9 mouse cellular contexts compared by ENCODE assay signal in genomic region chr10:22150593-22150992, GRCm38 (mm10). TPM values are rescaled to one million over a fixed set of nuclear protein-coding genes. Genes with fewer than 3 reads are reported as not detected.
A peak's percentile ranks its signal among the peaks of the same experiment; 100 is the strongest.
DNase-seq lines count a peak whose midpoint lies in the region; ATAC-seq and TF ChIP-seq lines count a peak whose summit lies in the region.
"Had no signal": no experiment of that assay in that cellular context is flagged by ENCODE, and none has a peak within 500 bp of the region (broad histone marks: within the 10 kb centered on the region; RNA-seq: fewer than 3 reads in every experiment).

No protein-coding gene starts in this region.

- DNase-seq in lung, embryonic 14.5 days = peak; percentile 55
- DNase-seq in lung, adult 2 months = no peak
- DNase-seq in embryo, embryonic 9.5 days (ENCODE audit: extremely low spot score) = peak; percentile 35
- peak; percentile 96 for DNase-seq in midbrain, embryonic 11.5 days (ENCODE audit: low spot score, missing footprints)
- no peak for DNase-seq in right cerebral cortex, postnatal 36 days (ENCODE audit: low spot score in 2 of 2)
- DNase-seq in urinary bladder, postnatal 14 days (ENCODE audit: low spot score) = no peak
- DNase-seq in right cerebral cortex, postnatal 25 days = no peak

- H3K9me3 ChIP-seq in lung, embryonic 14.5 days (ENCODE audit: low read depth, low read length) = no peaks in the 10 kb centered on the region
- H3K9me3 ChIP-seq in hindbrain, embryonic 15.5 days = no peaks in the 10 kb centered on the region
- H3K9me3 ChIP-seq in midbrain, embryonic 11.5 days (ENCODE audit: control insufficient read depth, low read length) = no peaks in the 10 kb centered on the region

- H3K4me3 ChIP-seq in lung, embryonic 14.5 days (ENCODE audit: low read depth, low read length) = peak overlapping the region; percentile 70
- H3K4me3 ChIP-seq in lung, adult 2 months (replicated peaks; ENCODE audit: extremely low read depth, low read depth, low read length) = no peak overlapping the region
- peak overlapping the region; percentile 46; the same call in 1 of the 2 replicates for H3K4me3 ChIP-seq in hindbrain, embryonic 15.5 days
- H3K4me3 ChIP-seq in midbrain, embryonic 11.5 days (ENCODE audit: low read depth, low read length) = peak overlapping the region; percentile 68

- H3K27ac ChIP-seq in lung, embryonic 14.5 days (ENCODE audit: low read depth) = no peak overlapping the region
- no peak overlapping the region for H3K27ac ChIP-seq in hindbrain, embryonic 15.5 days (replicated peaks)
- no peak overlapping the region for H3K27ac ChIP-seq in midbrain, embryonic 11.5 days (ENCODE audit: low read depth, low read length)

- no peaks in the 10 kb centered on the region for H3K36me3 ChIP-seq in lung, embryonic 14.5 days (ENCODE audit: insufficient read depth)
- H3K36me3 ChIP-seq in hindbrain, embryonic 15.5 days = no peaks in the 10 kb centered on the region
- no peaks in the 10 kb centered on the region for H3K36me3 ChIP-seq in midbrain, embryonic 11.5 days (ENCODE audit: control insufficient read depth, insufficient read depth, low read length)

- ATAC-seq in lung, embryonic 14.5 days (ENCODE audit: insufficient read depth) = no peak
- no peak; the same call in 1 of the 2 replicates for ATAC-seq in hindbrain, embryonic 15.5 days (ENCODE audit: low FRiP score, low read depth)
- ATAC-seq in midbrain, embryonic 11.5 days (ENCODE audit: low FRiP score) = no peak

- no peak for TF ChIP-seq CTCF in lung, embryonic 14.5 days (IDR thresholded peaks at IDR 0.05; ENCODE audit: low read depth)
- no peak for TF ChIP-seq CTCF in lung, adult 2 months (IDR thresholded peaks at IDR 0.05; ENCODE audit: insufficient read depth, low read length)

- TF ChIP-seq POLR2A in lung, adult 2 months (IDR thresholded peaks at IDR 0.05; ENCODE audit: borderline replicate concordance, extremely low read depth, low read depth, low read length) = no peak

- peak overlapping the region; percentile 84 for H3K4me2 ChIP-seq in lung, embryonic 14.5 days
- H3K4me2 ChIP-seq in hindbrain, embryonic 15.5 days = peak overlapping the region; percentile 77
- peak overlapping the region; percentile 78 for H3K4me2 ChIP-seq in midbrain, embryonic 11.5 days

- peaks cover 51% of the 10 kb centered on the region for H3K27me3 ChIP-seq in lung, embryonic 14.5 days (ENCODE audit: insufficient read depth, low read length)
- H3K27me3 ChIP-seq in hindbrain, embryonic 15.5 days = peaks cover 32% of the 10 kb centered on the region
- peaks cover 35% of the 10 kb centered on the region for H3K27me3 ChIP-seq in midbrain, embryonic 11.5 days (ENCODE audit: control insufficient read depth, insufficient read depth, low read length)

- WGBS in lung, embryonic 14.5 days = under 1% methylated on average over 27 of the region's 27 CpGs
- under 1% methylated on average over 27 of the region's 27 CpGs for WGBS in lung, adult 2 months
- under 1% methylated on average over 27 of the region's 27 CpGs for WGBS in hindbrain, embryonic 15.5 days
- under 1% methylated on average over 27 of the region's 27 CpGs for WGBS in midbrain, embryonic 11.5 days

- H3K9ac ChIP-seq in lung, embryonic 14.5 days = no peak overlapping the region
- no peak overlapping the region for H3K9ac ChIP-seq in hindbrain, embryonic 15.5 days
- H3K9ac ChIP-seq in midbrain, embryonic 11.5 days (ENCODE audit: low read length) = no peak overlapping the region

- H3K4me1 ChIP-seq in lung, embryonic 14.5 days (ENCODE audit: insufficient read depth) = peaks cover 4% of the 10 kb centered on the region; the same call in 1 of the 2 replicates
- no peaks in the 10 kb centered on the region; the same call in 1 of the 2 replicates for H3K4me1 ChIP-seq in lung, adult 2 months (ENCODE audit: control insufficient read depth, insufficient read depth, low read length)
- H3K4me1 ChIP-seq in hindbrain, embryonic 15.5 days (replicated peaks) = peaks cover 28% of the 10 kb centered on the region
- peaks cover 10% of the 10 kb centered on the region; the same call in 1 of the 2 replicates for H3K4me1 ChIP-seq in midbrain, embryonic 11.5 days (ENCODE audit: control insufficient read depth, insufficient read depth, low read length)

RNA-seq across cellular contexts. Expression of gene E030030I06Rik, which starts 1.5 kb away (rescaled TPM):
- polyA plus RNA-seq in lung, embryonic 14.5 days (2014; fragmentation: Nextera tagmentation; extraction: Ambion mirVana) = 19.1 and 26.0 TPM in 2 replicates
- polyA plus RNA-seq in lung, adult 2 months (2012; rRNA removed) = 2.2 and 4.2 TPM in 2 replicates
- polyA plus RNA-seq in hindbrain, embryonic 15.5 days (2015; fragmentation: Nextera tagmentation; extraction: Ambion mirVana) = 3.4 and 4.7 TPM in 2 replicates
- polyA plus RNA-seq in midbrain, embryonic 11.5 days (2014; fragmentation: Nextera tagmentation; extraction: Ambion mirVana) = 24.8 and 29.2 TPM in 2 replicates

RNA-seq across cellular contexts. Expression of gene Raet1e, which starts 7.8 kb away (rescaled TPM):
- polyA plus RNA-seq in lung, embryonic 14.5 days (2014; fragmentation: Nextera tagmentation; extraction: Ambion mirVana) = 9.3 and 9.4 TPM in 2 replicates
- 0.98 and 1.0 TPM in 2 replicates for polyA plus RNA-seq in lung, adult 2 months (2012; rRNA removed)
- 0.75 and 1.0 TPM in 2 replicates for polyA plus RNA-seq in hindbrain, embryonic 15.5 days (2015; fragmentation: Nextera tagmentation; extraction: Ambion mirVana)
- polyA plus RNA-seq in midbrain, embryonic 11.5 days (2014; fragmentation: Nextera tagmentation; extraction: Ambion mirVana) = 18.1 and 18.4 TPM in 2 replicates

RNA-seq across cellular contexts. Expression of gene H60b, which starts 7.8 kb away (rescaled TPM):
- polyA plus RNA-seq in lung, embryonic 14.5 days (2014; fragmentation: Nextera tagmentation; extraction: Ambion mirVana) = 0.99 and 1.1 TPM in 2 replicates
- not detected in 2 replicates for polyA plus RNA-seq in lung, adult 2 months (2012; rRNA removed)
- 0.58 and 0.80 TPM in 2 replicates for polyA plus RNA-seq in hindbrain, embryonic 15.5 days (2015; fragmentation: Nextera tagmentation; extraction: Ambion mirVana)
- 1.00 and 1.0 TPM in 2 replicates for polyA plus RNA-seq in midbrain, embryonic 11.5 days (2014; fragmentation: Nextera tagmentation; extraction: Ambion mirVana)
- polyA plus RNA-seq: liver, adult 2 months had no signal

Comparison
In these comparisons a context has a peak if more than half of its experiments do, and no peak if none do; other contexts are left out.
1. DNase-seq: peak in lung, embryonic 14.5 days (single experiment), embryo, embryonic 9.5 days (single experiment) and midbrain, embryonic 11.5 days (single experiment); none in lung, adult 2 months (single experiment), right cerebral cortex, postnatal 36 days (0 of 2), urinary bladder, postnatal 14 days (single experiment) and right cerebral cortex, postnatal 25 days (single experiment).
2. Peak in every context shown above with its lines, with median percentiles within 50 percentile points of each other: H3K4me2 ChIP-seq.